Mouse (Mus musculus): ENCODE results near the gene Fam114a1. TPM values are rescaled to one million over a fixed set of nuclear protein-coding genes. Genes with fewer than 3 reads are reported as not detected.

Fam114a1 gene
- polyA plus RNA-seq, 1 experiment from 2014 or later, result 21.1 TPM

DNA sequence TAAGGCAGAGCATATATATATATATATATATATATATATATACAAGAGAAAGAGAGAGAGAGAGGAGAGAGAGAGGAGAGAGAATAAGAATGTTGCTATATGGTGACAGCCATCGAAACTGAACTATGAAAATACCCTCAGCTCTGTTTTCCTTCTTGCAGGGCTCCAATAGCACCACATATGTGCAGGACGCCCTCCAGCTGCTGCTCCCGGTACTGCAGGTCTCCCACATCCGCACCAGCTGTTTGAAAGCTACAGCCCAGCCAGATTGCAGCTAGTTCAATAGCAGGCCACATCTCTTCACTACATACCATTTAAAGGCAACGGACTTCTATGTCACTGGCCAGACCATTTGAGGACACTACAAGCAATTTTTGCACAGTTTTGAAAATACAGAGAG lies 70.6 kb downstream of the Fam114a1 start:
- H3K4me1 ChIP-seq, result peaks cover 11% of the 10 kb centered on the region; the same call in 1 of the 2 replicates
- H3K4me3 ChIP-seq, result no peak overlapping the region
- no peak for ATAC-seq (ENCODE audit: low FRiP score, low read depth)
- no peaks in the 10 kb centered on the region for H3K36me3 ChIP-seq
- H3K9ac ChIP-seq (replicated peaks), result no peak overlapping the region
- H3K4me2 ChIP-seq (replicated peaks), result no peak overlapping the region
- no peaks in the 10 kb centered on the region for H3K27me3 ChIP-seq
- no peaks in the 10 kb centered on the region for H3K9me3 ChIP-seq
- no peak overlapping the region for H3K27ac ChIP-seq (replicated peaks)
- 74% methylated on average over 5 of the region's 5 CpGs for WGBS

DNA sequence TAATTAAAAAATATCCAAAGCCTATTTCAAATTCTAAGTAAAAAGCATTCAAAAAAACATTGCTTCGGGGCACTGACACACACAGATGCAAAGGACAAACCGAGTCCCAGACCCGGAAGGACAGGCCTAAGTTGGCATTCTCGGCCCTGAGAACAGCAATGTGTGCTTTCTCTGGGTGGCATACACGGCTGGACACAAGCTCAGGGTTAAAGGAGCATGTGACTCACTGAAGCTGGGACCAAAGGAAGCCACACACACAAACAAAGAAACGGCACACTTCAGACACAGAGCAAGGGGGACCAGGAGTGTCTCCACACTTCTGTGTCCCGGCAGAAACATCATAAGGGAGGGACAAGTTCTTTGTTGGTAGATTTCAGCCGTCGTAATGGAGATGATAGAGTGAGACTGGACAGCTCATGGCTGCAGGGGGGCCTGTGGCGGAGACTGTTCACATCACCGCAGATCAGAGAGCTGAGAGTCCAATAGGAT lies 73.6 kb downstream of the Fam114a1 start:
- no peak for ATAC-seq (ENCODE audit: low FRiP score, low read depth)
- H3K9me3 ChIP-seq, result no peaks in the 10 kb centered on the region
- H3K36me3 ChIP-seq, result no peaks in the 10 kb centered on the region
- no peak overlapping the region for H3K9ac ChIP-seq (replicated peaks)
- no peaks in the 10 kb centered on the region for H3K27me3 ChIP-seq
- no peak overlapping the region for H3K27ac ChIP-seq (replicated peaks)
- H3K4me1 ChIP-seq, result peaks cover 7% of the 10 kb centered on the region; the same call in 1 of the 2 replicates
- no peak overlapping the region for H3K4me2 ChIP-seq (replicated peaks)
- 64% methylated on average over 11 of the region's 11 CpGs for WGBS
- H3K4me3 ChIP-seq, result no peak overlapping the region

DNA sequence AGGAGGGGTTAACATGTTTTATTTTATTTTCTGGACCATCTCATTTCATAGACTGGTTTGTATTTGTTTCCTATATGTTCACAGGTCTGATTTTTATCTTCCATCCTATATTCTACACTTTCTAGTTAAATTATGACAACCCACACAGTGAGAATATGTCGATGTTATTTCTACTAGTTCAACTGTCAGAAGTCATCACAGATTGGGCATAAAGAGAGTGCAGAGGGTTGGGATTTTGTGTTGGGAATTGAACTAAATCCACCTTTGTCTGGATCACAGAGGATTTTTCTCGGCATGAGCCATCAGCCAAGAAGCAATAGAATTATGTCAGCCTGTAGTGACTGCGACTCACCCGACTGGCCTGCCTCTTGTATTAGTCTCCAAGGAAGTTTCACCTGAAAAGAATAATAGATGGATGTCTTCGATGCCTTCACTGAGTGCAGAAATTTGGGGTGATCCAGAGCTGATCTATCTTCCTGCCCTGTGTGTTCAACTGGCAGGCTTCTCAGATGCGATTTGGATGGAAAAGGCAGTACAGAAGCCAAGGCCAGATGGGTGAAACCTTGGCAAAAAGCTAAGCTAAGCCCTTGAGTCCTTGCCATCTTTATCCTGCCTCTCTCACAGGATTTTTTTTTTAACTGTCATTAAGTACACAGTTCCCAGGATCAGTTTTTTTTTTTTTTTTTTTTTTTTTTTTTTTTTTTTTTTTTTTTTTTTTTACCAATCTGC lies 75.9 kb downstream of the Fam114a1 start:
- H3K9me3 ChIP-seq, result no peaks in the 10 kb centered on the region
- no peak for ATAC-seq (ENCODE audit: low FRiP score, low read depth)
- no peaks in the 10 kb centered on the region for H3K36me3 ChIP-seq
- peaks cover 12% of the 10 kb centered on the region; the same call in 1 of the 2 replicates for H3K4me1 ChIP-seq
- H3K4me3 ChIP-seq, result no peak overlapping the region
- no peaks in the 10 kb centered on the region for H3K27me3 ChIP-seq
- no peak overlapping the region for H3K9ac ChIP-seq (replicated peaks)
- no peak overlapping the region for H3K27ac ChIP-seq (replicated peaks)
- WGBS, result 66% methylated on average over 6 of the region's 6 CpGs
- H3K4me2 ChIP-seq (replicated peaks), result no peak overlapping the region

DNA sequence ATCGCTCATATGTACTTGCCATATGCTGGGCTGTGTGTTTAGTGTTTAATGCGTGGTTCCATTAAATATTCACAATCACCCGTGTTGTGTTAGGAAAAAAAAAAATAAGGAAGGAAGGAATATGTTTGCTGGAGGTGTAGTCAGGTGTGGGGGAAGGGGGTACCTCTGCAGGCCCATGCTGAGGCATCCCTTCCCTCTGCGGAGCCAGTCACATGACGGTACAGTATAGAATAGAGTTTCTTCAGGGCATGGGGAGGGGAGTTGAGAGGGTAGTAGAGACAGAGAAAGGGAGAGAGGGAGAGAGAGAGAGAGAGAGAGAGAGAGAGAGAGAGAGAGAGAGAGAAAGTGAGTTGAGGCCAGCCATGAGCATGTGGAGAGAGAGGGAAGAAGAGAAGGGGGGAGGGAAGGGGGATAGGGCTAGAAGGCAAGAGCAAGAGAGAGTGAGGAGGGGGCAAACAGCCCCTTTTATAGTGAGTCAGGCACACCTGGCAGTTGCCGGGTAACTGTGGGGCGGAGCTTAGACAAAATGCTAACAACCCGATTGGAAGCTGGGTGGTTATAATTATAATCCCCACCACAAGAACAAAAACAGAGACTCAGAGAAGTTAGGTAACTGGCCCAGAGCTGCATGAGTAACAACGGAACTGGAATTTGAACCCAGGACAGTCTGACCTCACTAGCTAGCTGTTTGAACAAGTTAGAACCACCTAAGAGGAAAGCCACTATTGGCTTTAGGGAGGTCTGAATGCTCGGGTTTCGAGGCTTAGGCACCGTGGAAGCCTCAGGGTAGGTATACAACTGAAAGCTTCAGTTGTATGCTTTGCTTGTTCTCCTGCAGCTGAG lies 76.8 kb downstream of the Fam114a1 start:
- Histone ChIP-seq H3K4me1 (peaks cover 12% of the 10 kb centered on the region; the same call in 1 of the 2 replicates), H3K4me3 (no peak overlapping the region), H3K27me3 (no peaks in the 10 kb centered on the region), H3K9me3 (no peaks in the 10 kb centered on the region), H3K9ac (replicated peaks) (no peak overlapping the region), H3K4me2 (replicated peaks) (no peak overlapping the region), H3K36me3 (no peaks in the 10 kb centered on the region), H3K27ac (replicated peaks) (no peak overlapping the region)
- 68% methylated on average over 12 of the region's 12 CpGs for WGBS
- no peak for ATAC-seq (ENCODE audit: low FRiP score, low read depth)

DNA sequence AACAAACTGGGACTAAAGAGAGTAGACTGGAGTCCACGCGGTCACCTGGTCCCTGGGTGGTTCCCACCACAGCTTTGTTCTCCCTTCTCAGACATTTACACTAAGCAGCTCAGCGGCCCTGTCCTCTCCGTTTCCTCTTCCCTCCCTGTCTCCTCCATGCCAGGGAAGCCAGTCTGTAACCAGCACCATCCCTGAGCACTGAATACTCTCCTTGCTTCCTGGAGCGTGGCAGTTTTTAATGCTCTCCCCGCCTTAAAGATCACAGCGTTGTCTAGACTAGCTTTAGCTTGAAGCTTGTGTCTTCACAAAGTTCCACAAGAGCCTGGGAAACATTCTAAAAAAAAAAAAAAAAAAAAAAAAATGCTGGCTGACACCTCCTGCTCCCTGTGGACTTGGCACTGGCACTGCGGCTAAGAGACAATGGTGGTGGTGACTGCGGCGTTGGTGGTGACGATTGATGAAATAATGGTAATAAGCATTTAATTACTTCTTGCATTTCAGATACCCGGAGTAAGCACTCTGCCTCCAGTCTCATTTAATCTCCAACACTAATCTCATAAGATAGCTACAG lies 77.5 kb downstream of the Fam114a1 start:
- Histone ChIP-seq H3K36me3 (no peaks in the 10 kb centered on the region), H3K4me3 (no peak overlapping the region), H3K27me3 (no peaks in the 10 kb centered on the region), H3K4me1 (peaks cover 12% of the 10 kb centered on the region; the same call in 1 of the 2 replicates), H3K27ac (replicated peaks) (no peak overlapping the region), H3K4me2 (replicated peaks) (no peak overlapping the region), H3K9ac (replicated peaks) (no peak overlapping the region), H3K9me3 (no peaks in the 10 kb centered on the region)
- 61% methylated on average over 12 of the region's 12 CpGs for WGBS
- ATAC-seq (ENCODE audit: low FRiP score, low read depth), result no peak

DNA sequence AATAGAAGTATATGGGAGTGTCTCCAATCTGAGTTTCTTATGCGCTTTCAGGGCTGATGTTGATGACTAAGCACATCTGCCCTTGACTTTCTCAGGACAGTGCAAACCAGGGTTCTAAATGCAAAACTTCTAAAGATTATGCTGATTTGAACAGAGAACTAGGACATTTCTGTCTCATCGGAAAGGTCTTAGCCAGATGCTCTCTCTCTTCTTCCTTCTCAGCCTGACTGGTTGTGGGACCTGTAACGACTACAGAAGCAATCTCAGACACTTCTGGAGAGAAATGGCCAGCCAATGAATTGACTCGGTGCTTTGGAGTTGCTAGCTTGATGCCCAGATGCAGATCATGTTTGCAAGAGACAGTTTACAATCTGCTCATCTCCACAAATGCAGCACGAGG lies 80.0 kb downstream of the Fam114a1 start:
- no peak for ATAC-seq (ENCODE audit: low FRiP score, low read depth)
- Histone ChIP-seq H3K27me3 (no peaks in the 10 kb centered on the region), H3K27ac (replicated peaks) (no peak overlapping the region), H3K4me1 (peaks cover 12% of the 10 kb centered on the region; the same call in 1 of the 2 replicates), H3K36me3 (no peaks in the 10 kb centered on the region), H3K9ac (replicated peaks) (no peak overlapping the region), H3K4me3 (no peak overlapping the region), H3K9me3 (no peaks in the 10 kb centered on the region), H3K4me2 (replicated peaks) (no peak overlapping the region)
- WGBS, result 70% methylated on average over 5 of the region's 5 CpGs

DNA sequence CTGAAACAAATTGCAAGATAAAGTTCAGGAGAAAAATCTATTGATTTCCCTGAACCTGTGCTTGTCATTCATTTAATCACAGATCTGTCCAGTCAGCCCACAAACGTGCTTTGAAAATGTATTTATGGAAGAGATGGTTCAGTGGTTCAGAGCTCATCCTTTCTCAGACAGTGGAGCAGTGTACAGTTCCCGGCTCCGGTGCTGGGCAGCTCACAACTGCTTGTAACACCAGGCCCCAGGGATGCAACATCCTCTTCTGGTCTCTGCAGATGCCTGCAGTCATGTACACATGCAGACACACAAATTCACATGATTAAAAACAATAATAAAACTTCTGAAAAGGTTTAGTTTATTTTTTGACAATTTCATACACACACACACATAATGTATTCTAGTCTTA lies 81.6 kb downstream of the Fam114a1 start:
- Histone ChIP-seq H3K9me3 (no peaks in the 10 kb centered on the region), H3K9ac (replicated peaks) (no peak overlapping the region), H3K4me1 (peaks cover 12% of the 10 kb centered on the region; the same call in 1 of the 2 replicates), H3K27me3 (no peaks in the 10 kb centered on the region), H3K4me3 (no peak overlapping the region), H3K36me3 (no peaks in the 10 kb centered on the region), H3K4me2 (replicated peaks) (no peak overlapping the region), H3K27ac (replicated peaks) (no peak overlapping the region)
- WGBS, result 76% methylated on average over 3 of the region's 3 CpGs
- no peak for ATAC-seq (ENCODE audit: low FRiP score, low read depth)

DNA sequence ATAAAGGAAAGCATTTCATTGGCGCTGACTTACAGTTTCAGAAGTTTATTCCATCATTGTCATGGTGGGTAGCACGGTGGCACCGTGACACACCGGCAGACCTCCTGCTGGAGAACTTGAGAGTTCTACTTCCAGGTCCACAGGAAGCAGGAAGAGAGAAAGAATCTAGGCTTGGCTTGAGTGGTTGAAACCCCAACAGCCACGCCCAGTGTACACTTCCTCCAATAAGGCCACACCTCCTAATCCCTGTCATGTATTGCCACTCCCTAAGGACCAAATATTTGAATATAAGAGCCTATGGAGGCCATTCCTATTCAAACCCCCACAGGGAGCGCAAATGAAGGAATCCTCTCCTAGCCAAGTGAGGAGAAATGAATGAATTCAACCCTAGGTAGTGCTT lies 87.7 kb downstream of the Fam114a1 start:
- 94% methylated on average over 6 of the region's 6 CpGs for WGBS
- H3K36me3 ChIP-seq, result no peaks in the 10 kb centered on the region
- no peak overlapping the region for H3K9ac ChIP-seq (replicated peaks)
- no peak overlapping the region for H3K4me3 ChIP-seq
- no peak for ATAC-seq (ENCODE audit: low FRiP score, low read depth)
- H3K4me1 ChIP-seq, result no peaks in the 10 kb centered on the region
- H3K27ac ChIP-seq (replicated peaks), result no peak overlapping the region
- no peaks in the 10 kb centered on the region for H3K9me3 ChIP-seq
- H3K4me2 ChIP-seq (replicated peaks), result no peak overlapping the region
- H3K27me3 ChIP-seq, result no peaks in the 10 kb centered on the region

DNA sequence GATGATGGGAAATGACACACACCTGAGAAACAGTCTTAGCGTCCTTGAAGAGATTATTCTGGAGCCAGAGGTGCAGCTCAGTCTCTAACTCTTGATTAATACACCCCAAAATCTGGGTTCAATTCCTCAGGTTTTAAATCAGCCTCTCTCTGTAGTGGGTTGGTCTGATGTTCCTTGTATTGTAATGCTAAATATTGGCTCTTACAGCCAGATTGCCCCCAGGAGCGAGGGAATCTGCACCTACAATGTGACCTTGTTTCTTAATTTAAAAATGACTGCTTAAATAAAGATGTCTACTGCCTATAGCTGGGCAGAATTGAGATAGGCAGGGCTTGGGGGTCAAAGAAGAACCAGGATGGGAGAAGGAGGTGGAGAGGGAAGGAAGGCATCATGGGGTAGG lies 89.9 kb downstream of the Fam114a1 start:
- H3K27ac ChIP-seq (replicated peaks), result no peak overlapping the region
- H3K36me3 ChIP-seq, result no peaks in the 10 kb centered on the region
- H3K27me3 ChIP-seq, result no peaks in the 10 kb centered on the region
- no peak overlapping the region for H3K9ac ChIP-seq (replicated peaks)
- no peak overlapping the region for H3K4me2 ChIP-seq (replicated peaks)
- WGBS, result 62% methylated on average over 2 of the region's 2 CpGs
- no peaks in the 10 kb centered on the region for H3K9me3 ChIP-seq
- H3K4me3 ChIP-seq, result no peak overlapping the region
- no peaks in the 10 kb centered on the region for H3K4me1 ChIP-seq
- ATAC-seq (ENCODE audit: low FRiP score, low read depth), result no peak

DNA sequence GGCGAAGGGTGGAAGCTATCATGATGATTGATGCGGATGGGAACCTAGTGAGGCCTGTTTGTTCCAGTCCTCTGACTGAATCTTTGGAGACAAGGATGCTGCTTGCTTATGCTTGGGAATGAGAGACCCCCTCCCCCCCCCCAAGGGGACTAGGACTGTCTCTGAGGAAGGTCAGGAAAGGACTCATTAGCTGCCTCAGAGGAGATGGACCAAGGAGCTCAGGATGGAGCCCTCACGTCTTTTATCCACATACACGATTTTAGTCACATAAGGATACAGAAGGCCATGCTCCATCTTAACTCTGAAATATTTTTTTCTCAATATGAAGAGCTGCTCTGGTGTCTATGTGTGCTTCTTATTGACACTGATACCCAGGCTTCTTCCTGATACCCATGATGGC lies 92.4 kb downstream of the Fam114a1 start:
- H3K27me3 ChIP-seq, result no peaks in the 10 kb centered on the region
- 98% methylated on average over 4 of the region's 4 CpGs for WGBS
- H3K36me3 ChIP-seq, result no peaks in the 10 kb centered on the region
- H3K4me1 ChIP-seq, result no peaks in the 10 kb centered on the region
- no peak overlapping the region for H3K4me3 ChIP-seq
- no peak overlapping the region for H3K27ac ChIP-seq (replicated peaks)
- no peak overlapping the region for H3K9ac ChIP-seq (replicated peaks)
- H3K4me2 ChIP-seq (replicated peaks), result no peak overlapping the region
- H3K9me3 ChIP-seq, result no peaks in the 10 kb centered on the region
- no peak for ATAC-seq (ENCODE audit: low FRiP score, low read depth)

DNA sequence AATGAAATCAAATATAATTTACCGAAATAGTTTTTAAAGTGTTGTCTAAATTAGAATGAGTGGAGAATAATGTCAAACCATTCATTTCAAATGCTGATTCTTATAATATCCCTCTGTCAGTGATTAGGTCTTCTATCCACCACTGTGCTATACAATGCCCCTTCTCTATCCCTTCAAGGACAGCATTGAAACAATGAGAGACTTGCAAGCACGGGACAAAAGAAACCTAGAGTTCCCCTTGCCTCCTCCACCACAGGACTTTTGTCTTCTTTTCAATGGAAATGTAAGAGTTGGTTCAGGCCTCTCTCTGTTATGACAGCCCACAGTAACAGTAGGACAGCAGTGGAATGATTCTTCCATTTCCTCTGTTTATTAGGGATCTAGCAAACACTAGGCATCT lies 93.4 kb downstream of the Fam114a1 start:
- H3K4me1 ChIP-seq, result no peaks in the 10 kb centered on the region
- no peak overlapping the region for H3K4me2 ChIP-seq (replicated peaks)
- no peaks in the 10 kb centered on the region for H3K27me3 ChIP-seq
- H3K27ac ChIP-seq (replicated peaks), result no peak overlapping the region
- 67% methylated on average over 2 of the region's 2 CpGs for WGBS
- H3K36me3 ChIP-seq, result no peaks in the 10 kb centered on the region
- ATAC-seq (ENCODE audit: low FRiP score, low read depth), result no peak
- H3K4me3 ChIP-seq, result no peak overlapping the region
- no peak overlapping the region for H3K9ac ChIP-seq (replicated peaks)
- no peaks in the 10 kb centered on the region for H3K9me3 ChIP-seq

DNA sequence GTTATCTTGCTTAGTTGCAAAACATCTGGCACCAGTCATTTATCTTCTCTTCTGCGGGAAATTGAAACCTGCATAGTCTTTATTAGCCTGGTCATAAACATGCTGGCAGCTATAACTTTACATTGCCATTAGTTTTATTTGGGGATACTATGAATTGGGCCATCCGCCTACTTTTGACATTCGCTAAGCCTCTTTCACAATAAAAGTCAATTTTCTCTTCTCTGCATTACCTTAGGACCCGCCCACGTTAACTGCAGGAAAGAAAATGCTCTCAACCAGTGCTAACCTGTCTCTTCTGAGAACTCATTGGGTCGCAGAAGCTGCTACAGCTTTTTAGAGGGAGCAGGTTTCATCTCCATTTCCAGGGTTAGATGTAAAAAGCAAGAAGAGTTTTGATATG lies 98.3 kb downstream of the Fam114a1 start:
- H3K27me3 ChIP-seq, result no peaks in the 10 kb centered on the region
- H3K4me3 ChIP-seq, result no peak overlapping the region
- no peaks in the 10 kb centered on the region for H3K9me3 ChIP-seq
- H3K36me3 ChIP-seq, result no peaks in the 10 kb centered on the region
- H3K4me1 ChIP-seq, result no peaks in the 10 kb centered on the region
- H3K27ac ChIP-seq (replicated peaks), result no peak overlapping the region
- WGBS, result 92% methylated on average over 6 of the region's 6 CpGs
- ATAC-seq (ENCODE audit: low FRiP score, low read depth), result no peak
- no peak overlapping the region for H3K4me2 ChIP-seq (replicated peaks)
- H3K9ac ChIP-seq (replicated peaks), result no peak overlapping the region
